Mouse (Mus musculus): ENCODE measurements around the gene Gm20888.
"Not testable (repeated sequence)": the region's sequence is repeated elsewhere in the genome, so short reads cannot be mapped to it uniquely, and the experiment has no call there.

Gene Gm20888

GRCm38 (mm10) chrY:70441582-70441981, at the start of gene Gm20888:
Gene Gm20888, plus strand, starts transcription at chrY:70441882.
- POLR2A ChIA-PET, CTCF ChIA-PET: not testable (repeated sequence)

Data from embryonic stem cell, embryonic (primary cell).